Mouse (Mus musculus) liver, embryonic 16.5 days (tissue): ENCODE measurements around the gene Spg11. TPM values are rescaled to one million over a fixed set of nuclear protein-coding genes. Genes with fewer than 3 reads are reported as not detected.
A peak's percentile ranks its signal among the peaks of the same experiment; 100 is the strongest.

Source experiments
- ATAC-seq: fragments of 200-750 bp; cut with Nextera tagmentation; 2 replicates; pipeline ENCODE4 v1.8.0; 2017; ENCODE audit warnings: low read depth, mild to moderate bottlenecking, moderate number of reproducible peaks, moderate library complexity
- H3K27ac ChIP-seq: fragments of 300-500 bp; sonication (generic); 2 replicates; pipeline ENCODE4 v1.5.1; 2014; ENCODE audit warnings: mild to moderate bottlenecking, low read length
- H3K27me3 ChIP-seq: fragments of 300-500 bp; sonication (generic); 2 replicates; pipeline ENCODE4 v1.6.1; 2014; ENCODE audit warnings: low read depth, low read length, mixed read lengths; ENCODE audit not compliant: control insufficient read depth, insufficient read depth
- H3K36me3 ChIP-seq: fragments of 300-500 bp; sonication (generic); 2 replicates; pipeline ENCODE4 v1.6.1; 2014; ENCODE audit warnings: mild to moderate bottlenecking; ENCODE audit not compliant: control insufficient read depth, insufficient read depth
- H3K4me1 ChIP-seq: fragments of 300-500 bp; sonication (generic); 2 replicates; pipeline ENCODE4 v1.6.1; 2014; ENCODE audit warnings: low read depth, low read length, mixed read lengths; ENCODE audit not compliant: control insufficient read depth
- H3K4me2 ChIP-seq: fragments of 300-500 bp; sonication (generic); 2 replicates; pipeline ENCODE4 v1.6.1; 2014; ENCODE audit warnings: low read depth, low read length, mixed read lengths
- H3K4me3 ChIP-seq: fragments of 300-500 bp; sonication (generic); 2 replicates; pipeline ENCODE4 v1.5.1; 2014; ENCODE audit warnings: low read depth, mild to moderate bottlenecking, low read length
- H3K9ac ChIP-seq: fragments of 300-500 bp; sonication (generic); 2 replicates; pipeline ENCODE4 v1.6.1; 2014; ENCODE audit warnings: low read depth, low read length
- H3K9me3 ChIP-seq: fragments of 300-500 bp; sonication (generic); replicated peaks from 2 replicates; pipeline ENCODE4 v1.6.1; 2016; ENCODE audit warnings: low read length; ENCODE audit not compliant: control insufficient read depth
- WGBS: fragments of 180-500 bp; shearing (Covaris S2); extraction: QIAGEN DNeasy Blood & Tissue Kit; methylation state at CpG from one replicate; pipeline ENCODE4 v1.1.7; 2014; ENCODE audit not compliant: insufficient replicate concordance; 5-methylcytosine and 5-hydroxymethylcytosine counted together
- polyA plus RNA-seq: library from polyadenylated mRNA; unstranded; fragments of >200 nt; fragmentation: Nextera tagmentation; extraction: Ambion mirVana; gene quantifications from 2 replicates; pipeline ENCODE4 v1.2.1, GENCODE M21; 2015

Spg11 gene
- polyA plus RNA-seq, 1 experiment from 2014 or later: 3.5 TPM

DNA sequence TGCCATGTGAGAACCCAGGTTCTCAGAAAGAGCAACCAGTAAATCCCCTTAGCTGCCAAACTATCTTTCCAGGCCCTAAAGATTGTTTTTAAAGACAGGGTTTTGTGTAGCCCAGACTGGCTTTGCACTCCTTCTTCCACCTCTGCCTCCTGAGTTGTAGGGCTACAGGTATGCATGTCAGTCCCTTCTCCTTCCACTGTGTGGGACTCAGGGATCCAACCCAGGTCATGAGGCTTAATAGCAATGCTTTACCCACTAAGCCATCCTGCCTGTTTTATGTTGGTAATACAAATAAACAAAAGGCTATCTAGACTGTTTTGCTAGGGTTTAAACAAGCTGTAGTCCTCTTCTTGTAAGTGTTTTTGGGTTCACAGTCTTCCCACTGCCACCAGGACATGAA lies 39.4 kb upstream of the Spg11 start:
- Histone ChIP-seq H3K27me3 (no peaks in the 10 kb centered on the region), H3K9me3 (no peaks in the 10 kb centered on the region), H3K27ac (no peak overlapping the region), H3K36me3 (peaks cover 6% of the 10 kb centered on the region; the same call in 1 of the 2 replicates), H3K4me3 (no peak overlapping the region), H3K4me1 (peaks cover 14% of the 10 kb centered on the region), H3K9ac (no peak overlapping the region), H3K4me2 (no peak overlapping the region)
- ATAC-seq: no peak

DNA sequence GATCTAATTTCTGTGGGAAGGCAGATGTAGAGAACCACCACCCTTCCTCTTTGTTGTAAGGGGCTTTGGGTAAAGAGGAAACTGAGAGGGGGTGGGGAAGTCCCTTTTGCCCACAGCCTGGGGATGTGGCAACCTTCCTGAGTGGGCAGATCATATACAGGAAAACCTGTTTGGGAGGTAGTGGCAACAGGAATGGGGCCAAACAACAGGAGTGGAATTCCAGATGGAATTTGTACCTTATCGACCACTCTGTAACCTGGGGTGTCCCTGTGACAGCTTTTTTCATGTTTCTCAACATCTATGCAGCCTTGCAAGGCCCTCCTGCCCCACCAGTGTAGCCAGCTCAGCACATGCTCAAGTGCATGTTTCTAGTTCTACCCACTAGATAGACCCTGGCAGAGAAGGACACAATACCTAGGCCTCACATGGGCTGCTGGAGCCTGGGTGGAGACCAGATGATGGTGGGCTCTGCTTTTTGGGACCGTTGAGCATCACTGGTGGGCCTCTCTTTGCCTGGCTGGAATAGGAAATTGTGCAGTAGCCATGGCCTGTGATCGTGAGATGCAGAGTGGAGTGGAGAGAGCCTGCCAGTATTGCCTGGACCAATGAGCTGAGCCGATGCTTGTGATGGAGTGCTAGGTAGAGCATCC lies 38.0 kb upstream of the Spg11 start:
- WGBS: 51% methylated on average over 4 of the region's 4 CpGs
- peaks cover 13% of the 10 kb centered on the region for H3K36me3 ChIP-seq
- H3K4me1 ChIP-seq: peaks cover 14% of the 10 kb centered on the region
- H3K4me3 ChIP-seq: no peak overlapping the region
- peak overlapping the region; percentile 73 for H3K27ac ChIP-seq
- H3K9me3 ChIP-seq: no peaks in the 10 kb centered on the region
- no peak overlapping the region for H3K4me2 ChIP-seq
- peak; percentile 78 for ATAC-seq
- no peak overlapping the region for H3K9ac ChIP-seq
- H3K27me3 ChIP-seq: no peaks in the 10 kb centered on the region

DNA sequence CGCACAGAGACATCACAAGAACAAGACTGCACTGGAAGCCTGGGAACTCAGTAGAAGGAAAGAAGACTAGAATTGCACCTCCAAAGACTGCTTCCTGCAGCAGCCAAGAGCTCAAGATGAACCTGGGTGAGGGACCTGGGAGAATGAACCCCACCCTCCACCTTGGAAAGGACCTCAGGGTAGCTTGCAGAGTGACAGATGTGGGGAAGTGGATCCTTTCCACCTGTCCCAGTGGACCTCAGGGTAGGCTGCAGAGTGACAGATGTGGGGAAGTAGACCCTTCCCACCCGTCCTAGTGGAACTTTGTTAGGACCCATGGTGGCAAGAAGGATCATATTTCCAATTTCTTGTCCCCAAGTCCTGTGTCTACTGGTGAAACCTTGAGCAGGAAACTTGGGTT lies 37.1 kb upstream of the Spg11 start:
- Histone ChIP-seq H3K4me2 (no peak overlapping the region), H3K4me1 (peaks cover 14% of the 10 kb centered on the region), H3K36me3 (peaks cover 13% of the 10 kb centered on the region), H3K9ac (no peak overlapping the region), H3K4me3 (no peak overlapping the region), H3K27ac (peak overlapping the region; percentile 73), H3K27me3 (no peaks in the 10 kb centered on the region), H3K9me3 (no peaks in the 10 kb centered on the region)
- no peak for ATAC-seq
- WGBS: 61% methylated on average over 2 of the region's 2 CpGs

DNA sequence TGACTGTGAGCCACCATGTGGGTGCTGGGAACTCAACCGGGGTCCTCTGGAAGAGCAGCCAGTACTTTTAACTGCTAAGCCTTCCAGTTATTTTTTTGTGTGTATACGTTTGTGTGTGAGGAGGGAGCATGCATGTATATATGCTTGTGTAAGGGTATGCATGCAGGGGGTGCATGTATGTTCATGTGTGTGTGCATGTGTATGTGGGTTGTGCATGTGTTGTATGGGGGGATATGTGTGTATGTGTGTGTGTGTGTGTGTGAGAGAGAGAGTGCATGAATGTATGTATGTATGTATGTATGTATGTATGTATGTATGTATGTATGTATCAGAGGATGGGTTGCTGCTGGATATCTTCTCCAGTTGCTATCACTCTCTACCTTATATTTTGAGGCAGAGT lies 36.3 kb upstream of the Spg11 start:
- Histone ChIP-seq H3K9me3 (no peaks in the 10 kb centered on the region), H3K9ac (no peak overlapping the region), H3K27ac (no peak overlapping the region), H3K36me3 (peaks cover 13% of the 10 kb centered on the region), H3K27me3 (no peaks in the 10 kb centered on the region), H3K4me1 (peaks cover 21% of the 10 kb centered on the region), H3K4me3 (no peak overlapping the region), H3K4me2 (no peak overlapping the region)
- ATAC-seq: no peak
- WGBS: 69% methylated on average over 2 of the region's 2 CpGs

DNA sequence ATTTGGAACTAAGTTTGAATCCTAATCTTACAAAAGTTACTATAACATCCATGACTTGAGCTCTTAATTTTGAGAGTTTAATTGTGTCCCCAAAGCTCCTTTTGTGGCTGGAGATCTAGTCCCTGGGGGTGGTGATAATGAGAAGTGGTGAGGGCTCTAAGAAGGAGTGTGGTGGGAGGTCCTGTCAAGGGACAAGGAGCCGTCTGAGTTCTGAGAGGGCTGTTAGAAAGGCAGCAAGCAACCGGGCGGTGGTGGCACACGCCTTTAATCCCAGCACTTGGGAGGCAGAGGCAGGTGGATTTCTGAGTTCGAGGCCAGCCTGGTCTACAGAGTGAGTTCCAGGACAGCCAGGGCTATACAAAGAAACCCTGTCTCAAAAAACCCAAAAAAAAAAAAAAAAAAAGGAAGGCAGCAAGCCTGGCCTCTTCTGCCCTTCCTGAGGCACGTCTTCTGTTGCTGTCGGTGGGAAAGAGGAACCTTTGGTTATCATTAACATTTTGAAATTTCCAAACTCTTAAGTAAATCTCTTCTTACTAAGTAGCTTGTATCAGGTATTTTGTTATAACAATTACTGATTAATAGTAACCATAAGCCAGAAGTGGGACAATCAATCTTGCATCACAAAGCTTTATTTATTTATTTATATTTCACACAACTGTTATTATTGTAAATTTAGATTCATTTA lies 35.6 kb upstream of the Spg11 start:
- Histone ChIP-seq H3K4me1 (peaks cover 27% of the 10 kb centered on the region), H3K4me3 (no peak overlapping the region), H3K27ac (peak overlapping the region; percentile 22; the same call in 1 of the 2 replicates), H3K27me3 (no peaks in the 10 kb centered on the region), H3K9ac (no peak overlapping the region), H3K9me3 (no peaks in the 10 kb centered on the region), H3K4me2 (no peak overlapping the region), H3K36me3 (peaks cover 13% of the 10 kb centered on the region)
- 35% methylated on average over 6 of the region's 7 CpGs for WGBS
- no peak for ATAC-seq

DNA sequence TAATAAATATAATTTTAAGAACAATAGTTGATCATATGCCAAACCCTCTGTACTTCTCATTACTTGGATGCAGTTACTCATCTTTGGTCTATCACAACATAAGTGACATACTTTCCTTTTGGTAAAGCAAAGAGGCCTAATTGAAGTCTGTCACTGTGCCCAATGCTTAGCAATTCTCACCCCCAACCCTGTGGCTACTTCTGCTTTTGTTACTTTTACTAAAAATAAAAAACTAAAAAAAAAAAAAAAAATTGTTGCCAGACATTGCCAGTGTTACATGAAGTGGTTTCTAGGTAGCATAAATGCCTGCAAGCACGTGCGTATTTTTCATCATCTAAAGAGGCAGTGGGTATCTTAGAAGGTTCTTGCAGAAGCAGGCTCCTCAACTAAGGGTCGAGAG lies 34.7 kb upstream of the Spg11 start:
- Histone ChIP-seq H3K9ac (no peak overlapping the region), H3K27me3 (no peaks in the 10 kb centered on the region), H3K4me1 (peaks cover 31% of the 10 kb centered on the region), H3K27ac (peak overlapping the region; percentile 22; the same call in 1 of the 2 replicates), H3K4me3 (no peak overlapping the region), H3K36me3 (peaks cover 13% of the 10 kb centered on the region), H3K4me2 (no peak overlapping the region), H3K9me3 (no peaks in the 10 kb centered on the region)
- 61% methylated on average over 3 of the region's 3 CpGs for WGBS
- ATAC-seq: no peak

DNA sequence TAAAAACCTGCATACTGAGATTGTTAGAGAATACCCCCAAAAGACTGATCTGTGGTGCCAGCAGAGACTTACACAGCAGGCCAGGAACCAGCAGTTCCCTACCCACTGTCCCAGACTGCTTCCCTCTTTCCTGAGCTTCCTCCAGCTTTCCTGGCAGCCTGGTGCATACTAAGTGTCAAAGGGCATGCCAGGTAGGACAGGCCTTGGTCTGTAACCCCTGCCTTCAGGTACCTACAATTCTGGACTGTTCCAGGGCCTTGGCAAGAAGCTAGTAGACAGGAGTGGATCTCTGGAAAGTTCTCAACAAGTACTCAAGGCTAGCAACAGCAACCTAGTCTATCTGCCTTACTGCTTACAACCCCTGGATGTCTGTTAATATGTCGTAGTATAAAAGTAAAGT lies 33.0 kb upstream of the Spg11 start:
- Histone ChIP-seq H3K27ac (no peak overlapping the region), H3K27me3 (no peaks in the 10 kb centered on the region), H3K9me3 (no peaks in the 10 kb centered on the region), H3K4me3 (no peak overlapping the region), H3K4me2 (no peak overlapping the region), H3K4me1 (peaks cover 34% of the 10 kb centered on the region), H3K36me3 (peaks cover 13% of the 10 kb centered on the region), H3K9ac (no peak overlapping the region)
- 68% methylated on average over 1 of the region's 1 CpGs for WGBS
- no peak for ATAC-seq

DNA sequence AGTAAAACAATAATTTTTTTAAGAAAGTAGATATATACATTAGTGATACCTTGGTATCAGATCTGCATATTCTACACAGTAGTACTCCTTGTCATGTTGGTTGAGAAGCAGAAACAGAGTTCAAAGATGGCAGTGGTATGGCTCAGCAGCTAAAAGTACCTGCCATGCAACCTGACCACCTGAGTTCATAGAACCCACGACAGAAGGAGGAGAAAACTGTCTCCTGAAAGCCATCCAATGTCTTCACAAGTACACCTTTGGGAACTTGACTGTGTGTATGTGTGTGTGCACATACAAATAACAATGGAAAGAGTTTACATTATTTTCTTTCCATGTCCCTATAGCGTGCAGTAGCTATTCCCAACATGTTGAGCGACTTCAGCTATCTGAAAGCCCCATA lies 31.5 kb upstream of the Spg11 start:
- no peak for ATAC-seq
- Histone ChIP-seq H3K36me3 (peaks cover 13% of the 10 kb centered on the region), H3K9ac (no peak overlapping the region), H3K9me3 (no peaks in the 10 kb centered on the region), H3K27me3 (no peaks in the 10 kb centered on the region), H3K4me1 (peaks cover 28% of the 10 kb centered on the region), H3K4me3 (0 out of 2 replicates have a peak overlapping the region, but pooled peaks have one; percentile 75), H3K27ac (no peak overlapping the region), H3K4me2 (peak overlapping the region; percentile 83)
- WGBS: 67% methylated on average over 3 of the region's 3 CpGs

DNA sequence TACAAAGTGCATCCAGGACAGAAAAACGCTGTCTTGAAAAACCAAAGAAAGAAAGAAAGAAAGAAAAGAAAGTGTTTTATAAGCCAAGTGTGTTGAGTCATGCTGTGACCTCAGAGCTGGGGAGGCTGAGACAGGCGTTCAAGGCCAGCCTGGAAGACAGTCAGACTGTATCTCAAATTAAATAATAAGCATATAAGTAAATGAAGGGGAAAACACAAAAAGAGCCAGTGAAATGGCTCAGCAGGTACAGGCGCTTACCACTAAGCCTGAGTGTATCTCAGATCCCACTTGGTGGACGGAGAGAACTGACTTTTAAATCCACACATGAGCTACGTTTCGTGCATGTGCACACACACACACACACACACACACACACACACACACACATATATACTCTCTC lies 31.1 kb upstream of the Spg11 start:
- H3K4me3 ChIP-seq: peak overlapping the region; percentile 75
- H3K27ac ChIP-seq: no peak overlapping the region
- H3K36me3 ChIP-seq: peaks cover 13% of the 10 kb centered on the region
- ATAC-seq: no peak
- WGBS: 72% methylated on average over 6 of the region's 6 CpGs
- no peaks in the 10 kb centered on the region for H3K27me3 ChIP-seq
- peaks cover 28% of the 10 kb centered on the region for H3K4me1 ChIP-seq
- peak overlapping the region; percentile 83 for H3K4me2 ChIP-seq
- no peaks in the 10 kb centered on the region for H3K9me3 ChIP-seq
- peak overlapping the region; percentile 80; the same call in 1 of the 2 replicates for H3K9ac ChIP-seq
